Mouse (Mus musculus) testis, adult 2 months (tissue): ENCODE data around the gene Fam129a.

Experiments used
- CTCF ChIP-seq: fragments of 200-500 bp; IDR thresholded peaks from 2 replicates; pipeline ENCODE4 v1.5.1; 2012; ENCODE audit warnings: low read depth, mild to moderate bottlenecking, inconsistent platforms, low read length, moderate library complexity; ENCODE audit not compliant: control insufficient read depth, insufficient read depth, insufficient replicate concordance
- POLR2A ChIP-seq: fragments of 200-500 bp; IDR thresholded peaks from 2 replicates; pipeline ENCODE4 v1.6.1; 2012; ENCODE audit warnings: low read depth, mild to moderate bottlenecking, inconsistent platforms, low read length, moderate library complexity; ENCODE audit not compliant: control insufficient read depth

GRCm38 (mm10) chr1:151690061-151690460 is 119.1 kb downstream of the Fam129a start:
- TF ChIP-seq POLR2A (no peak), CTCF (no peak)
